Mouse (Mus musculus) common myeloid progenitor, adult 5-6 weeks (primary cell): Measurements from ENCODE around the gene Tfip11. TPM values are rescaled to one million over a fixed set of nuclear protein-coding genes. Genes with fewer than 3 reads are reported as not detected.

ENCODE experiments used
- ATAC-seq: replicated peaks from 2 replicates; pipeline ENCODE4 v1.8.0; 2016; ENCODE audit warnings: low read depth, mild to moderate bottlenecking, moderate TSS enrichment, inconsistent platforms; ENCODE audit not compliant: poor library complexity, severe bottlenecking
- total RNA-seq: library from RNA; stranded (forward); fragments of 200-1000, 187-1606 nt; gene quantifications from 2 replicates; pipeline ENCODE4 v1.2.3, GENCODE M21; 2017

Tfip11 gene
- total RNA-seq, 1 experiment from 2014 or later = 23.8 TPM

GRCm38 (mm10) chr5:112289236-112289635, 36.9 kb upstream of the Tfip11 start:
- ATAC-seq = no peak

- no peak for ATAC-seq
Measured at GRCm38 (mm10) chr5:112289819-112290535, 36.2 kb upstream of the Tfip11 start.

GRCm38 (mm10) chr5:112290536-112290880, 35.6 kb upstream of the Tfip11 start:
- ATAC-seq = no peak

- no peak for ATAC-seq
Measured at GRCm38 (mm10) chr5:112291866-112292265, 34.3 kb upstream of the Tfip11 start.

- no peak for ATAC-seq
Measured at GRCm38 (mm10) chr5:112292343-112292980, 33.7 kb upstream of the Tfip11 start.

- no peak for ATAC-seq
Measured at GRCm38 (mm10) chr5:112293800-112294199, 32.4 kb upstream of the Tfip11 start.

GRCm38 (mm10) chr5:112294696-112295095, 31.5 kb upstream of the Tfip11 start:
- no peak for ATAC-seq

GRCm38 (mm10) chr5:112295162-112295561, 31.0 kb upstream of the Tfip11 start:
- no peak for ATAC-seq

GRCm38 (mm10) chr5:112295564-112295963, 30.6 kb upstream of the Tfip11 start:
- no peak for ATAC-seq

GRCm38 (mm10) chr5:112296404-112297181, 29.6 kb upstream of the Tfip11 start:
- ATAC-seq = peak; percentile 26

GRCm38 (mm10) chr5:112297257-112297656, 28.9 kb upstream of the Tfip11 start:
- no peak for ATAC-seq

- ATAC-seq = peak; percentile 12; the same call in 1 of the 2 replicates
Measured at GRCm38 (mm10) chr5:112298226-112298988, 27.8 kb upstream of the Tfip11 start.

GRCm38 (mm10) chr5:112299399-112299798, 26.8 kb upstream of the Tfip11 start:
- ATAC-seq = no peak

GRCm38 (mm10) chr5:112300112-112300511, 26.0 kb upstream of the Tfip11 start:
- no peak for ATAC-seq

GRCm38 (mm10) chr5:112300721-112301308, 25.3 kb upstream of the Tfip11 start:
- no peak for ATAC-seq

- peak; percentile 27; the same call in 1 of the 2 replicates for ATAC-seq
Measured at GRCm38 (mm10) chr5:112301694-112302093, 24.5 kb upstream of the Tfip11 start.

GRCm38 (mm10) chr5:112302310-112302709, 23.8 kb upstream of the Tfip11 start:
- ATAC-seq = no peak

- no peak for ATAC-seq
Measured at GRCm38 (mm10) chr5:112305842-112306241, 20.3 kb upstream of the Tfip11 start.

- no peak for ATAC-seq
Measured at GRCm38 (mm10) chr5:112313222-112313885, 12.8 kb upstream of the Tfip11 start.
